Mouse (Mus musculus): ENCODE measurements around the gene Oscar. TPM values are rescaled to one million over a fixed set of nuclear protein-coding genes. Genes with fewer than 3 reads are reported as not detected.
"Not testable (repeated sequence)": the region's sequence is repeated elsewhere in the genome, so short reads cannot be mapped to it uniquely, and the experiment has no call there.

Oscar gene
- polyA plus RNA-seq, 1 experiment from 2014 or later = not detected

GRCm38 (mm10) chr7:3576354-3577124 lies 39.4 kb downstream of the Oscar start:
- Histone ChIP-seq H3K4me1 (no peaks in the 10 kb centered on the region), H3K36me3 (no peaks in the 10 kb centered on the region), H3K4me3 (no peak overlapping the region), H3K9me3 (replicated peaks) (peaks cover 2% of the 10 kb centered on the region; the same call in 1 of the 2 replicates), H3K27me3 (ENCODE audit: low read depth, poor library complexity, severe bottlenecking) (no peaks in the 10 kb centered on the region), H3K27ac (replicated peaks) (no peak overlapping the region)
- 86% methylated on average over 5 of the region's 5 CpGs for WGBS
- DNase-seq (ENCODE audit: low spot score) = no peak

GRCm38 (mm10) chr7:3574216-3574615 lies 41.7 kb downstream of the Oscar start:
- no peak for DNase-seq (ENCODE audit: low spot score)
- Histone ChIP-seq H3K27ac (replicated peaks) (no peak overlapping the region), H3K36me3 (no peaks in the 10 kb centered on the region), H3K4me1 (no peaks in the 10 kb centered on the region), H3K4me3 (no peak overlapping the region), H3K27me3 (ENCODE audit: low read depth, poor library complexity, severe bottlenecking) (no peaks in the 10 kb centered on the region), H3K9me3 (replicated peaks) (peaks cover 3% of the 10 kb centered on the region; the same call in 1 of the 2 replicates)
- 60% methylated on average over 5 of the region's 5 CpGs for WGBS

- Histone ChIP-seq H3K4me1 (no peaks in the 10 kb centered on the region), H3K27ac (replicated peaks) (no peak overlapping the region), H3K36me3 (no peaks in the 10 kb centered on the region), H3K27me3 (ENCODE audit: low read depth, poor library complexity, severe bottlenecking) (no peaks in the 10 kb centered on the region), H3K9me3 (replicated peaks) (peaks cover 3% of the 10 kb centered on the region; the same call in 1 of the 2 replicates), H3K4me3 (no peak overlapping the region)
- WGBS = 86% methylated on average over 1 of the region's 1 CpGs
- no peak for DNase-seq (ENCODE audit: low spot score)
These were observed 44.1 kb downstream of the Oscar start for GRCm38 (mm10) chr7:3571847-3572246.

GRCm38 (mm10) chr7:3570580-3570979 lies 45.4 kb downstream of the Oscar start:
- H3K27me3 ChIP-seq (ENCODE audit: low read depth, poor library complexity, severe bottlenecking); H3K4me1 ChIP-seq; H3K27ac ChIP-seq (replicated peaks); H3K4me3 ChIP-seq; H3K36me3 ChIP-seq; DNase-seq (ENCODE audit: low spot score); H3K9me3 ChIP-seq (replicated peaks): not testable (repeated sequence)
- 91% methylated on average over 3 of the region's 3 CpGs for WGBS

GRCm38 (mm10) chr7:3569725-3570124 lies 46.2 kb downstream of the Oscar start:
- WGBS = 71% methylated on average over 6 of the region's 6 CpGs

GRCm38 (mm10) chr7:3567336-3567735 lies 48.6 kb downstream of the Oscar start:
- Histone ChIP-seq H3K9me3 (replicated peaks) (peaks cover 3% of the 10 kb centered on the region; the same call in 1 of the 2 replicates), H3K36me3 (no peaks in the 10 kb centered on the region), H3K27me3 (ENCODE audit: low read depth, poor library complexity, severe bottlenecking) (no peaks in the 10 kb centered on the region), H3K4me1 (no peaks in the 10 kb centered on the region), H3K4me3 (no peak overlapping the region), H3K27ac (replicated peaks) (no peak overlapping the region)
- DNase-seq (ENCODE audit: low spot score) = no peak
- WGBS = 17% methylated on average over 2 of the region's 2 CpGs

More at GRCm38 (mm10) chr7:3569725-3570124, 46.2 kb downstream of the Oscar start:
- Histone ChIP-seq H3K27ac (replicated peaks) (no peak overlapping the region), H3K4me3 (no peak overlapping the region), H3K9me3 (replicated peaks) (peaks cover 3% of the 10 kb centered on the region; the same call in 1 of the 2 replicates), H3K4me1 (no peaks in the 10 kb centered on the region), H3K36me3 (no peaks in the 10 kb centered on the region), H3K27me3 (ENCODE audit: low read depth, poor library complexity, severe bottlenecking) (no peaks in the 10 kb centered on the region)
- no peak for DNase-seq (ENCODE audit: low spot score)

Small RNA genes within 50 kb of the gene (microRNA-seq; reads per million reads assigned to microRNA genes)
- gene Gm25100 (not detected), gene Mir3572 (3.3 reads per million, percentile 4 among the genes with 10 or more reads in this experiment)

Other genes starting within 250 kb of the Oscar start
- 5.1 and 8.3 TPM in 2 replicates for gene Cacng8, start 225.5 kb downstream of the Oscar start, polyA plus RNA-seq (2016; fragmentation: Nextera tagmentation; extraction: Ambion mirVana)
- not detected in 2 replicates for gene Cacng6, start 192.0 kb downstream of the Oscar start, polyA plus RNA-seq (2016; fragmentation: Nextera tagmentation; extraction: Ambion mirVana)
- gene Tarm1, start 113.5 kb downstream of the Oscar start, polyA plus RNA-seq (2016; fragmentation: Nextera tagmentation; extraction: Ambion mirVana) = not detected in 2 replicates
- 372 and 423 TPM in 2 replicates for gene Ndufa3, start 1.2 kb upstream of the Oscar start, polyA plus RNA-seq (2016; fragmentation: Nextera tagmentation; extraction: Ambion mirVana)
- gene Tfpt, start 13.8 kb upstream of the Oscar start, polyA plus RNA-seq (2016; fragmentation: Nextera tagmentation; extraction: Ambion mirVana) = 30.3 and 30.8 TPM in 2 replicates
- 174 and 180 TPM in 2 replicates for gene Prpf31, start 13.8 kb upstream of the Oscar start, polyA plus RNA-seq (2016; fragmentation: Nextera tagmentation; extraction: Ambion mirVana)
- 75.2 and 82.7 TPM in 2 replicates for gene Cnot3, start 29.1 kb upstream of the Oscar start, polyA plus RNA-seq (2016; fragmentation: Nextera tagmentation; extraction: Ambion mirVana)
- gene Leng1, start 49.7 kb upstream of the Oscar start, polyA plus RNA-seq (2016; fragmentation: Nextera tagmentation; extraction: Ambion mirVana) = 18.0 and 19.8 TPM in 2 replicates
- 3.1 TPM in 2 replicates for gene Tmc4, start 61.4 kb upstream of the Oscar start, polyA plus RNA-seq (2016; fragmentation: Nextera tagmentation; extraction: Ambion mirVana)
- 251 and 266 TPM in 2 replicates for gene Tsen34, start 76.7 kb upstream of the Oscar start, polyA plus RNA-seq (2016; fragmentation: Nextera tagmentation; extraction: Ambion mirVana)
- 30.6 and 32.5 TPM in 2 replicates for gene Mboat7, start 77.4 kb upstream of the Oscar start, polyA plus RNA-seq (2016; fragmentation: Nextera tagmentation; extraction: Ambion mirVana)
- 1,174 and 1,339 TPM in 2 replicates for gene Rps9, start 87.8 kb upstream of the Oscar start, polyA plus RNA-seq (2016; fragmentation: Nextera tagmentation; extraction: Ambion mirVana)
- 0.12 and 0.25 TPM in 2 replicates for gene Pirb, start 104.2 kb upstream of the Oscar start, polyA plus RNA-seq (2016; fragmentation: Nextera tagmentation; extraction: Ambion mirVana)
- not detected in 2 replicates for gene Gm15448, start 209.5 kb upstream of the Oscar start, polyA plus RNA-seq (2016; fragmentation: Nextera tagmentation; extraction: Ambion mirVana)
- gene Pira2, start 228.9 kb upstream of the Oscar start, polyA plus RNA-seq (2016; fragmentation: Nextera tagmentation; extraction: Ambion mirVana) = 0.07 TPM in 1 of 2 replicates, not detected in the other

Data from midbrain, embryonic 10.5 days (tissue).